Mouse (Mus musculus) heart, adult 8-10 months (tissue): Measurements from ENCODE around the gene Slc1a7. TPM values are rescaled to one million over a fixed set of nuclear protein-coding genes. Genes with fewer than 3 reads are reported as not detected.
A peak's percentile ranks its signal among the peaks of the same experiment; 100 is the strongest.

ENCODE experiments used
- DNase-seq: peaks from one replicate; pipeline ENCODE4 v3.0.0; 2022; ENCODE audit warnings: low spot score
- total RNA-seq, 4 experiments: library from RNA; stranded (reverse); gene quantifications; 2 replicates each; pipeline ENCODE4 v1.2.4; 2022

Slc1a7 gene
- total RNA-seq, 4 experiments from 2014 or later, result 0.16 to 0.60 (median 0.41) TPM; not detected in 1

- no peak for DNase-seq
These were observed 46.3 kb downstream of the Slc1a7 start for GRCm38 (mm10) chr4:108014466-108014865.

- peak; percentile 80 for DNase-seq
These were observed 47.1 kb downstream of the Slc1a7 start for GRCm38 (mm10) chr4:108015067-108015765.

- DNase-seq, result peak; percentile 44
These were observed 48.2 kb downstream of the Slc1a7 start for GRCm38 (mm10) chr4:108016321-108016720.

- no peak for DNase-seq
These were observed 49.7 kb downstream of the Slc1a7 start for GRCm38 (mm10) chr4:108017839-108018238.

- DNase-seq, result no peak
These were observed 50.2 kb downstream of the Slc1a7 start for GRCm38 (mm10) chr4:108018241-108018923.

- DNase-seq, result peak; percentile 58
These were observed 51.1 kb downstream of the Slc1a7 start for GRCm38 (mm10) chr4:108018961-108019921.

GRCm38 (mm10) chr4:108020178-108020577 is 52.0 kb downstream of the Slc1a7 start:
- no peak for DNase-seq

GRCm38 (mm10) chr4:108023186-108023585 is 55.1 kb downstream of the Slc1a7 start:
- DNase-seq, result no peak

GRCm38 (mm10) chr4:108024641-108025040 is 56.5 kb downstream of the Slc1a7 start:
- peak; percentile 68 for DNase-seq

GRCm38 (mm10) chr4:108025269-108025668 is 57.1 kb downstream of the Slc1a7 start:
- no peak for DNase-seq

GRCm38 (mm10) chr4:108026193-108026592 is 58.1 kb downstream of the Slc1a7 start:
- DNase-seq, result no peak

GRCm38 (mm10) chr4:108030888-108031501 is 62.9 kb downstream of the Slc1a7 start:
- no peak for DNase-seq

- DNase-seq, result peak; percentile 26
These were observed 63.6 kb downstream of the Slc1a7 start for GRCm38 (mm10) chr4:108031502-108032351.

GRCm38 (mm10) chr4:108032352-108032849 is 64.3 kb downstream of the Slc1a7 start:
- no peak for DNase-seq

- no peak for DNase-seq
These were observed 65.1 kb downstream of the Slc1a7 start for GRCm38 (mm10) chr4:108033041-108033764.

GRCm38 (mm10) chr4:108037027-108037426 is 68.9 kb downstream of the Slc1a7 start:
- DNase-seq, result peak; percentile 49

GRCm38 (mm10) chr4:108045136-108046107 is 77.3 kb downstream of the Slc1a7 start:
- no peak for DNase-seq

- no peak for DNase-seq
These were observed 78.0 kb downstream of the Slc1a7 start for GRCm38 (mm10) chr4:108046136-108046535.
